Mouse (Mus musculus) gastrocnemius, adult 2 months (tissue): ENCODE results near the gene Ugt2b5. TPM values are rescaled to one million over a fixed set of nuclear protein-coding genes. Genes with fewer than 3 reads are reported as not detected.
"Not testable (repeated sequence)": the region's sequence is repeated elsewhere in the genome, so short reads cannot be mapped to it uniquely, and the experiment has no call there.

Source experiments
- DNase-seq: peaks from one replicate; pipeline ENCODE4 v3.0.0; 2022
- H3K27ac ChIP-seq: fragments of 200-600 bp; 2 replicates; pipeline ENCODE4 v1.8.1; 2022; ENCODE audit warnings: mild to moderate bottlenecking
- H3K4me3 ChIP-seq: fragments of 200-600 bp; 2 replicates; pipeline ENCODE4 v1.8.1; 2022; ENCODE audit warnings: mild to moderate bottlenecking, moderate library complexity
- CTCF ChIP-seq: fragments of 200-600 bp; IDR thresholded peaks from 2 replicates; pipeline ENCODE4 v1.8.1; 2022; ENCODE audit warnings: antibody characterized with exemption, mild to moderate bottlenecking, moderate library complexity
- intact Hi-C: fragments of 180-260 bp; cut with DNase I; formaldehyde crosslinking; loops from one replicate; pipeline ENCODE4 v1.15.1; 2025
- long read RNA-seq, 2 experiments: library from polyadenylated mRNA; stranded (forward); transcript quantifications; one replicate each; pipeline ENCODE4 v2.0.0; 2021
- total RNA-seq, 2 experiments: library from RNA; stranded (reverse); gene quantifications; 2 replicates each; pipeline ENCODE4 v1.2.3; 2021

The Ugt2b5 gene
- total RNA-seq = not detected
- long read RNA-seq, experiment 1 = 0 reads
- long read RNA-seq, experiment 2 = 0 reads

DNA sequence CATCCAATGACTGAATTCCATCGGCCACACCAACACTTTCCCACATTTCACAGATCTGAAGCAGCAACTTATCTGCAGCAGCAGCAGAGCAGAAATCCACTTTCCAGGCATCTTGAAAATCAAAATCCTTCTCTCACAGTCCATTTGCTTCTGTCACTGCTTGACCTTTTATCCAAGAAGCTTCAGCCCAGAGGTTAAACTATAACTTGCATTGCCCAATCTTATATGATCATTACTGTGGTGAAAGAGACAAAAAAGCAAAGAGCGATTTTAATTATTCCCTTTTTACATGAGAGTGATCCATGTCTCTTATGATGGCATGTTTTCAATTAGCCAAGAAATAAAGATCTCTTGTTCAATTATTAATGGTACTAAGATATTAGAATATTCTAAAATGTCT, at the start of gene Ugt2b5:
Gene Ugt2b5 (minus strand): TSS at position 123 of the 400 bp plus-strand sequence.
- H3K27ac ChIP-seq, intact Hi-C loops, DNase-seq, H3K4me3 ChIP-seq: not testable (repeated sequence)

GRCm38 (mm10) chr5:87175780-87176179, 35.7 kb upstream of the Ugt2b5 start:
- DNase-seq, H3K4me3 ChIP-seq, intact Hi-C loops, H3K27ac ChIP-seq: not testable (repeated sequence)

GRCm38 (mm10) chr5:87174671-87175070, 34.6 kb upstream of the Ugt2b5 start:
- TF ChIP-seq CTCF = no peak
- intact Hi-C loops = no loop called here
- H3K4me3 ChIP-seq = no peak overlapping the region
- no peak overlapping the region for H3K27ac ChIP-seq
- DNase-seq = no peak

- Histone ChIP-seq H3K27ac (no peak overlapping the region), H3K4me3 (no peak overlapping the region)
- no peak for TF ChIP-seq CTCF
- DNase-seq = no peak
- intact Hi-C loops = no loop called here
Observed at GRCm38 (mm10) chr5:87147741-87148454, 7.8 kb upstream of the Ugt2b5 start.

- TF ChIP-seq CTCF = 0 out of 2 replicates have a peak, but pooled peaks have one; percentile 5
- Histone ChIP-seq H3K27ac (no peak overlapping the region), H3K4me3 (no peak overlapping the region)
- intact Hi-C loops = no loop called here
- no peak for DNase-seq
Observed at GRCm38 (mm10) chr5:87142865-87143456, 2.8 kb upstream of the Ugt2b5 start.

DNA sequence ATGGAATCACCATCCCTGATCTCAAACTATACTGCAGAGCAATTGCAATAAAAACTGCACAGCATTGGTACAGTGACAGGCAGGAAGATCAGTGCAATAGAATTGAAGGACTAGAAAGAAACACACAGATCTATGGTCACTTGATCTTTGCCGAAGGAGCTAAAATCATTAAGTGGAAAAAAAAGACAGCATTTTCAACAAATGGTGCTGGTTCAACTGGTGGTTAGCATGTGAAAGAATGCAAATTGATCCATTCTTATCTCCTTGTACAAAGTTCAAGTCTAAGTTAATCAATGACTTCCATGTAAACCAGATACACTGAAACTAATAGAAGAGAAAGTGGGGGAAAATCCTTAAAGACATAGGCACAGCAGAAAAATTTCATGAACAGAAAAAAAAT, 36.4 kb downstream of the Ugt2b5 start:
- intact Hi-C loops, DNase-seq, H3K27ac ChIP-seq, H3K4me3 ChIP-seq: not testable (repeated sequence)

GRCm38 (mm10) chr5:87092346-87093027, 47.6 kb downstream of the Ugt2b5 start, which contains the start of gene Ugt2b36:
Ugt2b36 (minus strand) TSS chr5:87092555.
- intact Hi-C loops = no loop called here
- no peak for DNase-seq
- TF ChIP-seq CTCF = no peak
- H3K4me3 ChIP-seq = no peak within 1 kb of the TSS
- no peak within 1 kb of the TSS for H3K27ac ChIP-seq

- TF ChIP-seq CTCF = no peak
- no peak overlapping the region for H3K4me3 ChIP-seq
- H3K27ac ChIP-seq = no peak overlapping the region
- no peak for DNase-seq
- intact Hi-C loops = no loop called here
Observed at GRCm38 (mm10) chr5:87091111-87091510, 49.0 kb downstream of the Ugt2b5 start.

DNA sequence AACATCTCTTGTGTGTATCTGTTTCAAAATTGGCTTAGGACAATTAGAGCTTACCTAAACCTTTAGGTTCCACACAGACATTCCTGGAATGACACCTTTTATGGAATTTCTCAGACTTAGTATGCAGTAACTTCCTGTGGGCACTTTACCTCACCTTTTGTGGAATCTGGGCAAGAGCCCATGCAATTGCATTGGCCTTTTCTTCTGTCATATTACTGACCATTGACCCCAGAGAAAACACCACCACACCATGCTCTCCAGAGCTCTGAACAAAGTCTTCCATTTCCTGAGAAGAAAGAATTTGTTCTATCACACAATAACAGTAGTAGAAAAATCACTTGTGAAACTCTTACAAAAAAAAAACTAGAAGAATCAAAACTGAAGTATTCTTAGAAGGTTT, 50.9 kb downstream of the Ugt2b5 start:
- Histone ChIP-seq H3K27ac (no peak overlapping the region), H3K4me3 (no peak overlapping the region)
- no peak for DNase-seq
- intact Hi-C loops = no loop called here
- no peak for TF ChIP-seq CTCF

DNA sequence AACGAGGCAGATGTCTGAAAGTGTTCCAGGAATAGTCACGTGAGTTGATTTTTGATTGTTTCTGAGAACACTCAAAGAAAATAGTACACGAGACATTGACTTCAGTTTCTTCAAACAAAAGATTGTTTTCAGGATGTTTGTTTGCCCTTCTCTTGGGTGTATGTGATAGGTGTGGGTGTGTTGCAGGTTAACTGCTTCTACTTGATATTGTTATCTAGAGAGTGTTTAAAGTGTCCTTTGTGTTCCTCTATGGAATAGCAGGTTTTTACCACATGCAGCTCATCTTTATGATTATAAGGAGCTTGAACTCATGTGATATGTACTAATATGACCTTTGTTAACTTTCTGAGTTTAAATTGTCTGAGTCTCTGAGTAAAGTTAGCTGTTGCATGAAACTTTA, 53.8 kb downstream of the Ugt2b5 start:
- H3K4me3 ChIP-seq = no peak overlapping the region
- no peak for DNase-seq
- intact Hi-C loops = no loop called here
- H3K27ac ChIP-seq = no peak overlapping the region
- no peak for TF ChIP-seq CTCF

Other genes with a start within 250 kb of the Ugt2b5 start
- gene Ugt2b34, start 233.4 kb downstream of the Ugt2b5 start, total RNA-seq = not detected
- gene Ugt2b1, start 213.8 kb downstream of the Ugt2b5 start, total RNA-seq = not detected
- not detected for gene Ugt2b35, start 139.5 kb downstream of the Ugt2b5 start, total RNA-seq
- gene Ugt2b36, start 47.8 kb downstream of the Ugt2b5 start, total RNA-seq = not detected
- not detected for gene Ugt2b37, start 114.5 kb upstream of the Ugt2b5 start, total RNA-seq
- gene Ugt2a3, start 196.9 kb upstream of the Ugt2b5 start, total RNA-seq = not detected